Mouse (Mus musculus): Measurements from ENCODE around the gene Smc3. TPM values are rescaled to one million over a fixed set of nuclear protein-coding genes. Genes with fewer than 3 reads are reported as not detected.

Gene Smc3
- polyA plus RNA-seq, 1 experiment from 2014 or later = 19.7 TPM

DNA sequence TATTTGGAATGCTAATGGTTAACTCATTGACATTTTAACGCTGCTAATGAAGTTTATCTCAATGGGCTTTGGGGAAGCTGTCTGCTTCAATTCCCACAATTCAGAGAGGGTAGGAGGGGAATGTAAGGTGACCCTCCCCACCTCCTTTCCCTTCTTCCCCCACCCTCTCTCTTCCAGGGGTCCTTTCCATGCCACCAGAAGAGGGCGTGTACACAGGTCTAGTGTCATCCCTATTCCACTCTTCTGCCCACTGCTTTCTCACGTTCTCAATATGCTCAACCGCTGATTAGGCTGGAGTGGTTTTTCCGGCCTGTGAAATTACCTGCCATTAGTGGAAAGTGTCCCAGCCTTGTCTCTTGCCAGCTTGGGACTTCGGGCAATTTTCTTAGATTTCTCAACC is 43.4 kb upstream of the Smc3 start:
- Histone ChIP-seq H3K36me3 (replicated peaks; ENCODE audit: insufficient read depth, low read length) (no peaks in the 10 kb centered on the region), H3K4me1 (ENCODE audit: insufficient read depth) (peaks cover 27% of the 10 kb centered on the region), H3K4me2 (ENCODE audit: low read depth, low read length) (peak overlapping the region; percentile 29; the same call in 1 of the 2 replicates), H3K9me3 (ENCODE audit: low read length) (no peaks in the 10 kb centered on the region), H3K4me3 (ENCODE audit: low read depth, low read length) (no peak overlapping the region), H3K27ac (ENCODE audit: low read depth) (no peak overlapping the region), H3K9ac (replicated peaks) (no peak overlapping the region), H3K27me3 (ENCODE audit: insufficient read depth, low read length) (no peaks in the 10 kb centered on the region)
- no peak for TF ChIP-seq CTCF (IDR thresholded peaks at IDR 0.05; ENCODE audit: low read depth)
- TF ChIP-seq EP300 (IDR thresholded peaks at IDR 0.05; ENCODE audit: low read depth) = no peak
- DNase-seq (no peak), ATAC-seq (no peak)
- 48% methylated on average over 6 of the region's 6 CpGs for WGBS (ENCODE audit: insufficient replicate concordance)

DNA sequence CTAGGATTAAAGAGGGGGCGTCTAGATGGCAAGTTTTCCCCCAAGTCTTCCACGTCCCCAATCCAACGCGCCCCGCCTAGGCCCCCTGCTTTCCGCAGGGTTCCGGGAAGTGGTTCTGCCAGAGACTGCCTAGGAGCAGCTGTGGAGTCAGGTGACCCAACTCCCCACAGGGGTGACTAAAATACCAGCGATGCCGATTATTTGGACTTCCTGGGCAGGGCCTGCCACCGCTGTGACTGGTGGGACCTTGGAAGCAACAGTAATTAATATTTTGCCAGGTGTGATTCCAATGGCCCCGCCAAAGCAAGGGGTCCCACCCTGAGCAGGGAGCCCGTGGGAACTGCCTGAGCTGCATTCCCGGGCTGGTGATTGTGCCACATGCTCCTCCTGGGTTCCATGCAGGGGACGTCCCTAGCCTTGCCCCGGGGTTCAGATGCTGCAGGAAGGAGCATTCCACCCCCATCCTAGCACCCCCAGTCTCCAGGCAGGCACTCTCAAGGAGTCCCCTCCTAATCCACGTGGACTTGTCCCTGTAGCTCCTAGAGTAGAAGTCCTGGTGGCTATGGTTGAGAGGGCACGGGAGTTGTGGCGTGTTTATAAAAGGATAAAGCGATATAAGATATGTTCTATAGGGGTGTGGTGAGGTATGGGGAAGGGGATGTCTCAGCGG is 42.8 kb upstream of the Smc3 start:
- Histone ChIP-seq H3K9ac (replicated peaks) (0 out of 2 replicates have a peak overlapping the region, but pooled peaks have one; percentile 16), H3K36me3 (replicated peaks; ENCODE audit: insufficient read depth, low read length) (no peaks in the 10 kb centered on the region), H3K4me1 (ENCODE audit: insufficient read depth) (peaks cover 27% of the 10 kb centered on the region), H3K27me3 (ENCODE audit: insufficient read depth, low read length) (no peaks in the 10 kb centered on the region), H3K4me3 (ENCODE audit: low read depth, low read length) (no peak overlapping the region), H3K4me2 (ENCODE audit: low read depth, low read length) (peak overlapping the region; percentile 29; the same call in 1 of the 2 replicates), H3K27ac (ENCODE audit: low read depth) (no peak overlapping the region), H3K9me3 (ENCODE audit: low read length) (no peaks in the 10 kb centered on the region)
- no peak for ATAC-seq
- no peak for TF ChIP-seq CTCF (IDR thresholded peaks at IDR 0.05; ENCODE audit: low read depth)
- no peak for TF ChIP-seq EP300 (IDR thresholded peaks at IDR 0.05; ENCODE audit: low read depth)
- 29% methylated on average over 20 of the region's 20 CpGs for whole genome bisulfite sequencing (ENCODE audit: insufficient replicate concordance)
- DNase-seq = no peak

DNA sequence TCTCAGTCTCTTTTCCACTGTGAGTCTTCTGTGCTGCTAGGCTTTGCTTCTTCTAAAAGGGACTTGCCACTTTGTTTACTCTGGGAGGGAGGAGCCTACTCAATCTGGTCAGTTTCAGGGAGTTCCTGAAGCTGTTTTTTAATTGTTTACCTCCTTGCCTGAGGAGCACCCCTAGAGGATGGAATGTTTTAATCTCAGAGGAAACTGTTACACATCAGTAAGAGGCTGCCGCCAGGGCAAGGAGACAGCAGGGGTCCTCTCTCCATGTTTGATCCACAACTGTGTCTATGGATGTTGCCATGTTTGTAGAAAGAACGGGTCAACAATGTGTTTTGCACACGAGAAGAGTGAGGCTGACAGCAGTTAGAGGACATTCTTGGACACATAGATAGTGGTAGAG is 39.8 kb upstream of the Smc3 start:
- Histone ChIP-seq H3K9me3 (ENCODE audit: low read length) (no peaks in the 10 kb centered on the region; the same call in 1 of the 2 replicates), H3K9ac (replicated peaks) (no peak overlapping the region), H3K4me1 (ENCODE audit: insufficient read depth) (peaks cover 8% of the 10 kb centered on the region), H3K4me3 (ENCODE audit: low read depth, low read length) (no peak overlapping the region), H3K27me3 (ENCODE audit: insufficient read depth, low read length) (no peaks in the 10 kb centered on the region), H3K27ac (ENCODE audit: low read depth) (no peak overlapping the region), H3K4me2 (ENCODE audit: low read depth, low read length) (no peak overlapping the region), H3K36me3 (replicated peaks; ENCODE audit: insufficient read depth, low read length) (no peaks in the 10 kb centered on the region)
- 77% methylated on average over 3 of the region's 3 CpGs for WGBS (ENCODE audit: insufficient replicate concordance)
- no peak for ATAC-seq
- TF ChIP-seq EP300 (IDR thresholded peaks at IDR 0.05; ENCODE audit: low read depth) (no peak), CTCF (IDR thresholded peaks at IDR 0.05; ENCODE audit: low read depth) (no peak)
- DNase-seq = no peak

DNA sequence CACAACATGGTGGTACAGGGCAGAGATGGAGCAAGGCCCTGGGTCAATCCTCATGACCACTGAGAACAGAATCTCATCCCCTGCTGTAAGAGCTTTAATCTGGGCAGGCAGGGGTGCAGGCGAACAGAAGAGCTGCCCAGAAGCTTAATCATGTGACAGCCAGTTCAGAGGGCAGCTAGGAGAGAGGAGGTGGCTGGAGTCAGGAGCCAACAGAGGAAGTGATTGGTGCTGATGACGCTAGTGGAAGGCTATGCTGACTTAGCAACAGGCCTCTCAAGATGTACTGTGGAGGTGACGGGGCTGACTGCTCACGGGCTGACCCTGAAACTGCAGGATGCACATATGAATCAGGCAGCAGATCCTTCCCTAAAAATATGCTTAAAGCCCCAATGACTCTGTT is 36.0 kb upstream of the Smc3 start:
- Histone ChIP-seq H3K27me3 (ENCODE audit: insufficient read depth, low read length) (no peaks in the 10 kb centered on the region), H3K4me3 (ENCODE audit: low read depth, low read length) (no peak overlapping the region), H3K9ac (replicated peaks) (no peak overlapping the region), H3K9me3 (ENCODE audit: low read length) (no peaks in the 10 kb centered on the region; the same call in 1 of the 2 replicates), H3K27ac (ENCODE audit: low read depth) (no peak overlapping the region), H3K36me3 (replicated peaks; ENCODE audit: insufficient read depth, low read length) (no peaks in the 10 kb centered on the region), H3K4me1 (ENCODE audit: insufficient read depth) (no peaks in the 10 kb centered on the region; the same call in none of the 2 replicates), H3K4me2 (ENCODE audit: low read depth, low read length) (no peak overlapping the region)
- TF ChIP-seq CTCF (IDR thresholded peaks at IDR 0.05; ENCODE audit: low read depth) (no peak), EP300 (IDR thresholded peaks at IDR 0.05; ENCODE audit: low read depth) (no peak)
- peak; percentile 81 for ATAC-seq
- DNase-seq = no peak
- WGBS (ENCODE audit: insufficient replicate concordance) = 45% methylated on average over 4 of the region's 4 CpGs

DNA sequence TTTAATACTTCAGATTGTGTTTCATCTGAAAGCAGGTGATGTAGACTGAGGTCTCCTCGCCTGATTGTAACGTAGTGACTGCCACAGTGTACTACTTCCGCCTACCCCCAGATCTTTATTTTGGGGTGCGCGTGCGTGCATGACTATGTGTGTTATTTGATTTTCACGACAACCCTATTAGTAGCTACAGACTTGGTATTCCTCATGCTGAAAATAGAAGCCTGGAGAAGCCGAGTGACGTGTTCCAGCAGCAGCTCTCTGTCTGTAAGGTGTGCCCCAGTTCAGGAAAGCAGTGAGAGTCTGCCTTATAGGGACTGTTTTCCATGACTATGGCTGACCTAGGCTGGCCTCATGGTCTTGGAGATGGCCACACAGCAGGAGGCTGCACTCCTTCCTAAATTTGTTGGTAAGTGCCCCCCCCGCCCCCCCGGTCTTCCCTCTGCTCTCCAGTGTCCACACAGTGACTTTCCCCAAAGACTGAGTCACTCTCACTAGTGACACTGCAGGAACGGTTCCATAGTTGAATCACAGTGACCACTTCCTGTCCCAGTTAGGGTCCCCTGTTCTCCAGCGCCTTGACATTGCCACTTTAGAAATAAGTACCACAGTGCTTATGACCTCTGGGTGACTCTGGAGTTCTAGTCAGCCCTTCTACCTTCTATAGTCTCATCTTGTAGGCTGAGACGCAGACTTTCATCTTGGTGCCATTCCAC is 34.5 kb upstream of the Smc3 start:
- no peak for DNase-seq
- Histone ChIP-seq H3K9ac (replicated peaks) (no peak overlapping the region), H3K27me3 (ENCODE audit: insufficient read depth, low read length) (no peaks in the 10 kb centered on the region), H3K9me3 (ENCODE audit: low read length) (no peaks in the 10 kb centered on the region; the same call in 1 of the 2 replicates), H3K4me2 (ENCODE audit: low read depth, low read length) (no peak overlapping the region), H3K4me3 (ENCODE audit: low read depth, low read length) (no peak overlapping the region), H3K27ac (ENCODE audit: low read depth) (no peak overlapping the region), H3K36me3 (replicated peaks; ENCODE audit: insufficient read depth, low read length) (no peaks in the 10 kb centered on the region), H3K4me1 (ENCODE audit: insufficient read depth) (no peaks in the 10 kb centered on the region; the same call in none of the 2 replicates)
- ATAC-seq = 0 out of 2 replicates have a peak, but pooled peaks have one; percentile 10
- TF ChIP-seq CTCF (IDR thresholded peaks at IDR 0.05; ENCODE audit: low read depth) = no peak
- TF ChIP-seq EP300 (IDR thresholded peaks at IDR 0.05; ENCODE audit: low read depth) = no peak
- WGBS (ENCODE audit: insufficient replicate concordance) = 76% methylated on average over 14 of the region's 14 CpGs

DNA sequence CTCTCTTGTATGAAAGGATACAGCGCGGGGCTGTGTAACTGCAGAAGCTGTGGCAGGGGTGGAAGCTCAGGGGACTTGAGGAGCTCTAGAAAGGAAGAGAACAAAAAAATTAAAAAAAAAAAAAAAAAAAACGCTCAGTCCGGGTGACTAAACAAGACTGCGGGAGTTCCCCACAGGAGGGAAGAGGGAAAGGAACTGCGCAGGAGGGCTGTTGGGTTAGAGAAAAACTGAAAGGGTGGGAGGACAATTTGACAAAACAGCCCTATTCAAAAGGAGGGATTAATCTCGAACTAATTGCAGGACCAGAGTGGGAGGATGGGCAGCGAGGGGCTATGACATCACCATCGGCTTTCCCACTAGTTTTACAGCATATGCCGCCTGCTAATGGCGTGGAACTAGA is 32.3 kb upstream of the Smc3 start:
- Histone ChIP-seq H3K9me3 (ENCODE audit: low read length) (no peaks in the 10 kb centered on the region; the same call in 1 of the 2 replicates), H3K9ac (replicated peaks) (no peak overlapping the region), H3K4me1 (ENCODE audit: insufficient read depth) (no peaks in the 10 kb centered on the region; the same call in none of the 2 replicates), H3K4me2 (ENCODE audit: low read depth, low read length) (no peak overlapping the region), H3K27me3 (ENCODE audit: insufficient read depth, low read length) (no peaks in the 10 kb centered on the region), H3K4me3 (ENCODE audit: low read depth, low read length) (no peak overlapping the region), H3K36me3 (replicated peaks; ENCODE audit: insufficient read depth, low read length) (no peaks in the 10 kb centered on the region), H3K27ac (ENCODE audit: low read depth) (no peak overlapping the region)
- DNase-seq (no peak), ATAC-seq (no peak)
- WGBS (ENCODE audit: insufficient replicate concordance) = 34% methylated on average over 11 of the region's 11 CpGs
- TF ChIP-seq CTCF (IDR thresholded peaks at IDR 0.05; ENCODE audit: low read depth) = no peak
- no peak for TF ChIP-seq EP300 (IDR thresholded peaks at IDR 0.05; ENCODE audit: low read depth)

Data from liver, postnatal 0 days (tissue).